Mouse (Mus musculus) spleen, embryonic (tissue): Measurements from ENCODE around the gene Setdb1.

ENCODE experiments used
- CTCF ChIA-PET: fragments of 350-600 bp; sonication (Branson Sonifier 250); formaldehyde crosslinking; loops from one replicate; lab custom pipeline; 2022; lab: Charles Lee

The Setdb1 gene

DNA sequence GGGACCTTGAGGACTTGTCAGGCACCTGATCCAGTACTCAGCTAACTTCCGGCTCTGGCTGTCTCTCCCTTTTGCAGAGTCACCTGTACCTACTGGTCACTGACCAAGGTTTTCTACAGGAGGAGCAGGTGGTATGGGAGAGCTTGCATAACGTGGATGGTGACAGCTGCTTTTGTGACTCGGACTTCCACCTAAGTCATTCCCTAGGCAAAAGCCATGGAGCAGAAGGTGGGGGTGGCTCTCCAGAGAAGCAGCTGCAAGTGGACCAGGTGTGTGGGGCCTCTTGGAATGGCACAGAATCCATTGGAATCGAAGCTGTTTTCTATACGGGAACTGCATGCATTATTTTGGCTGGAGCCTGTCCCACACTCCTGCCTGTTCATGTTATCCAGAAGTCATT is 62.3 kb downstream of the Setdb1 start:
- CTCF ChIA-PET: no interaction called here

DNA sequence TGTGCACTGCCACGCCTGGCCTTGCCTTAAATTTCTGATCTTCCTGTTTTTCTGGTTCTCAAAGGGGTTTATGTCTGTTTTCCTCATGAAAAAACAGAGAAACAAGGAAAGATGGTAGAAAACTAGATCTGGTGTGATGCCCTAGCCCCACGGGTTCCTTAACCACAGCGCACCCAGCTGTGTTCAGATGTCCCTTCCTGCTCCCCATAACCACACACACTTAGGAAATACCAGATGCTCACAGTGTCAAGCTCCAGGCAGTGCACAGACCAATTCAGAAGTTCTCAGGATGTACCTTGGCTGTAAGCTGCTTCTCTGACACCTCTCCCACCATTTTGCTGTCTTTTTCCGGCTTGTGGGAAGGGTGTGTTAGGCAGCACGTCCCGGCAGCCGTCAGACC is 62.7 kb downstream of the Setdb1 start:
- CTCF ChIA-PET: no interaction called here

DNA sequence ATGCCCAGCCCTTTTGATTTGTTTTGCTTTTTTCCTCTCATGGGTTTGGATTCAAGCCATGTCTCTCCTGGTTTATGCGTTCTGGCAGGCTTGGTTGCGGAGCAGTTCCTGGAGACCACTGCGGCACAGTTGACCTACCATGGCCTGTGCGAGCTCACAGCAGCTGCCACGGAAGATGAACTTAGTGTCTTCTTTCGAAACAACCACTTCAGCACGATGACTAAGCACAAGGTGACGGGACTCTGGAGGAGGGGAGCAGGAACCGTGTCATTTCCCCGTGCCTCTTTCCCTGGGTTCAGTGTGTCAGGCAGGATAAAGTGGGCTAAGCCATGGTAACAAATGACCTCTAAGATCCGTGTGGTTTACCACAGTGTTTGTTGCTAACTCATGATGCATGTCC is 63.5 kb downstream of the Setdb1 start:
- CTCF ChIA-PET: no interaction called here

GRCm38 (mm10) chr3:95292899-95293298 is 64.1 kb downstream of the Setdb1 start:
- CTCF ChIA-PET: interaction anchor here (0.6 kb wide), 1 partner anchor 823 kb away, joined by 3 read pairs; no protein-coding TSS in a partner anchor

DNA sequence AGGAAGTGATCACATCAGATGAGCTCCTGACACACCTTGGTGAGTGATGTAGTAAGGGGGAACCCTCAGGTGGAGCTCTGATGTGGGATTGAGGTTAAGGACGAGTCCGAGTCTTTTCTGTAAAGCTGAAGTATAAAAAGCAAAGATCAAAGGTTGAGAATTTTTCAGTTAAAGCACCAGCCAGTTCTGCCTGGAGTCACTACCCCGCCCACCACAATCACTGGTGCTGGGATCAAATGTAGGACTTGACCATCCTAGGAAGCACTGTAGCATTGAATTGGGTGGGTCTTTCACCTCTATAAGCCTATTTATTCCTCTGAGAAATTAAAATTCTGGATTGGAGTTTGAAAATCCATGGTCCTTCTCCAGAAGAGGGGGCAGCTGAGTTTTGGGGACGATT is 66.0 kb downstream of the Setdb1 start:
- CTCF ChIA-PET: no interaction called here

- CTCF ChIA-PET: no interaction called here
Measured at GRCm38 (mm10) chr3:95290156-95290555, 66.8 kb downstream of the Setdb1 start.

DNA sequence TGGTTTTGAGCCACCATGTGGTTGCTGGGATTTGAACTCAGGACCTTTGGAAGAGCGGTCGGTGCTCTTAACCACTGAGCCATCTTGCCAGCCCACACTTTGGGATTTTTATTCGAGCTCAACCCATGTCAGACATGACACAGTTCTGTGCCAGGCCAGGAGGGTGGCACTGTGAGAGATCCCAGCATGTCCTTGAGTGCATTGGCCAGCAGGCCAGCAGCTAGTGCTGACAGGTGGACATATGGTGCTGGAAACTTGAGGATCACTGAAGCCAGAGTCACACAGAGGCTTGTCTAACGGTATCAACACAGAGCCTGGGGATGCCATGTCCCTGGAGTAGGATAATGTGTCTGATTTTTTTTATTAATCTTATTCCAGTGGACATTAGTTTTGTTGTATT is 67.6 kb downstream of the Setdb1 start:
- CTCF ChIA-PET: interaction anchor here (0.6 kb wide), 1 partner anchor 27 kb away, joined by 6 read pairs; no protein-coding TSS in a partner anchor

DNA sequence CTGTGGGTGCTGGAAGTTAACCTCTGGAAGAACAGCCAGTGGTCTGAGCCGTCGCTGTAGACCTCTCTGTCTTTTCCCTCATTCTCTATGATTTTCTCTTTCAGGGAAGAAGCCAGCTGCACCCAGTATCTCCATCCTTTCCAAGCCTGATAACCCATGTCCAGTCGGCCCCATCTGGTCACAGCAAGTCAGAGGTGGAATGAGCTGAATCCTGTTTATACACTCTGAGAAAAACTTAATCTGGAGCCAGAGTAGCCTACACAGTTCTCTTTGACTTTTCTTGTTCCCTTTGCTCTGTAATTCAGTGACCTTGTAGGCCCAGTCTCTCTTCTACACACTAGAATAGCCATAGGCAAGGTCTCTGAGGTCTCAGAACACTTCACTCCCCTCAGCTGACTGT is 69.5 kb downstream of the Setdb1 start:
- CTCF ChIA-PET: no interaction called here

DNA sequence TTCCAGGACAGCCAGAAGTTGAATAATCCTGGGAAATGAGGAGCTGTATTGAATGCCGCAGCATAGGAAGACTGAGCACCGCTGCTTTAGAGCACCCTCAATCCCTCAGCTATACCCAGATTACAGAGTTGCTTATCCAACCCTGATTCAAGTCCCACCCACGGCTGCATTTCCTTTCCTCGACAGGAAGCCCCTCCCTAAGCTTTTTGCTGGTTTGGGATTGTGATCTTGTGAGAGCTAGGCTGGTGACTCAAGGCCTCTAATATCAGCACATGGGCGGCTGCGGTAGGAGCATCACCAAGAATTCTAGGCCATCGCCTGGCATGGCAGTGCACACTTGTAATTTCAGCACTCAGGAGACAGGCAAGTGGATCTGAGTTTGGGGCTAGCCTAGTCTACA is 70.5 kb downstream of the Setdb1 start:
- CTCF ChIA-PET: interaction anchor here (0.6 kb wide), 1 partner anchor 151 kb away, joined by 9 read pairs; no protein-coding TSS in a partner anchor

DNA sequence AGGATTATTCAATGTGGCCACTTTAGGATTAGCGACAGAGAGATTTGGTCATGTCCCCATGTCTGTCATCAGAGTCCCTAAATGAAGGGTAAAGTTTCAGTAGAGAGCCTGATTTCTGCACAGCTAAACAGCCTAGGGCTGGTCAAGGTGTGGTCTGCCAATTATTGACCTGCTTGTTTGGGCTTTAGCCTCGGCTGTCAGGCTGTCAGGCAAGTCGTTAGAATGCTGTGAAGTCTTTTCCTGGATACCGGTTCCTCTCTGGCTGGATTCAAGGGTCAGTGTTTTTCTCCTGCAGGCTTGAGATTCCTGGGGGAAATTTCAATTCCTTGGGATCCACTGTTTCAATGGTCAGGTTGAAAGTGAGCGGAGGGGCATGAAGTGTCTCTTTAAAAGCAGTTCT is 71.0 kb downstream of the Setdb1 start:
- CTCF ChIA-PET: no interaction called here

DNA sequence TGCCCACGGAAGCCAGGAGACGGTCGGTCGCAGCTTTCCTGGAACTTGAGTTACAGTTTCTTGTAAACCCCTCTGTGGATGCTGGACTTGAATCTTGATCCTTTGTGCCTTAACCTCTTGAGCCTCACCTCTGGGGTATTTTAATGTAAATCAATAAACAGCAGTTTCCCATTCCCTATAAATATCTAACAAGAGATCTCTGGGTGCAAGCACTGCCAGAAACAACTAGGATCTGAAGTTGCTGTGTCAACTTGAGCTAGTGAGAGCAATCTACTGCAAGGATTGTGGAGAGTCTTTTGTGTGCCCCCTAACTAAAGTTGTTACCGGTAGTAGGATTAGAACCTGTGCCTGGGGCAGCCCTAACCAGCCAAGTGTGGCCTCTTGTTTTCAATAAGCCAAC is 71.6 kb downstream of the Setdb1 start:
- CTCF ChIA-PET: no interaction called here

DNA sequence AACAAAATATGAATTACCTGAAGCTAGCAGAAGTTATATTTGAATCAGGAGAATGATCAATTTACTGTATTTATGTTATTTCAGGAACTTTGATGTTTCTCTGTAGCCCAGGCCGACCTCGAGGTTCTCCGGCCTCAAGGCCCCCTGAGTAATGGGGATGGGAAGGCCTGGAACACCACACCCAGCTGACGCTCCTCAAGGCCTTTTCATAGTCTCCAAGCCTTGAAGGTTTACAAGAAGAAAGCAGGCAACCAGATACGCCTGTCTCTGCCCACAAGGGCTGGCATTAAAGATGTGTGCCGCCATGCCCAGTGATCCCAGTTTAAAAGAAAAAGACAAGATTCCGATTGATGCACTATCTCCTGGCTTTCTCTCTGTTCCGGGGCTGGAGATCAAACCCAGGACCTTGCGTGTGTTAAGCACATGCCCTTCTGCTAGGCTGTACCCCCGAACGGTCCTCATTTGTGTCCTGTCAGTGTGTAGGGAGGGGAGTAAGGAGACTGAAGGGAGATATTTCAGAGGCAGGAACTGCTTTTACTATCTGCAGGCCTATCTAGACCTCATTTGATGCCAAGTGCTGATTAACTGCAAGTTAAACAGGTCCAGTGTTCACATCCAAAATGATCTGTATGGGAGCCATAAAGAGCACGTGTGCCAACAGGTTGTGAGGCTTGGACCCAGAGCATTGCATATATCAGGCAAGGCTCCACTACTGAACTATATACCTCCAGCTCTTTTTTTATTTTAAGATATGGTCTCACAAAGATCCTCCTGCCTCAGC is 72.3 kb downstream of the Setdb1 start:
- CTCF ChIA-PET: interaction anchor here (0.7 kb wide), 1 partner anchor 77 kb away, joined by 3 read pairs; no protein-coding TSS in a partner anchor

DNA sequence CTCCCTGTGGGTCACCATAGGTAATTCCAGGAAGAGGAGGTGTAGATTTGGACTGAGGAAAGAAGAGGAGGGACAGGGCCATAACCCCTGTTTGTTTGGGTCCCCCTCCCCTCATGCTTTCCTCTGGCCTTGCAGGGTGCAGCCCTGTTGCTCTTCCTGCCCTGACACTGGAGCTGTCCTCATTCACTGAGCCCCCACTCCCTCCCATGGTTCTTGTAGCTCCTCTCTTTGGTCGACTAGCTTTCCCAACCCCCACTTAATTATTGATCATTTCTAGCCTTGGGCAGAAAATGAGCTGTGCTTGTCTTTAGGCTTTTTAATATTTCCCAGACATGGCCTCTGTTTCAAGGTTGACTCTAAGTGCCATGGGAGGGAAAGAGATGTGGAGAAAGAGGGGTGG is 72.9 kb downstream of the Setdb1 start:
- CTCF ChIA-PET: interaction anchor here (0.7 kb wide), 1 partner anchor 76 kb away, joined by 3 read pairs; no protein-coding TSS in a partner anchor

DNA sequence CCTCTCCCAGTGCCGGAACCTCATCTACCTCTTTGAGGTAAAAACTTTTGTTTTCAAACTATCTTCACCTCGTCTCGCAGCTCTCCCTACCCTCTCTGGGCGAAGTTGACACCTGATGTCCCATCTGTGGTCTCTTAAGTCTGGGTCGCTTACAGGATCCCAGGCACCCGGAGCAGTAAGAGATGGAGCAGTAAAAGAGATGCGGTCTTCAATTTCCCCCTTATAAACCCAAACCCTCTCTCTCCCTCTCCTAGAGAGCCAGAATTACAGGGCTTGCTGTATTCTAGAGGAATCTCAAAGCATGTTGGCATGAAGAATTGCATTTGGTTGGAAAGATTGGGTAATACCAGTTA is 73.4 kb downstream of the Setdb1 start:
- CTCF ChIA-PET: no interaction called here

GRCm38 (mm10) chr3:95282865-95283588 is 74.0 kb downstream of the Setdb1 start:
- CTCF ChIA-PET: no interaction called here

- CTCF ChIA-PET: no interaction called here
Measured at GRCm38 (mm10) chr3:95282381-95282864, 74.6 kb downstream of the Setdb1 start.

GRCm38 (mm10) chr3:95281216-95282126 is 75.5 kb downstream of the Setdb1 start, which contains the start of the genes Mindy1 and Prune1:
TSS of gene Mindy1 (plus strand) at chr3:95281345.
TSS of gene Prune1 (minus strand) at chr3:95282076.
- CTCF ChIA-PET: no interaction called here

DNA sequence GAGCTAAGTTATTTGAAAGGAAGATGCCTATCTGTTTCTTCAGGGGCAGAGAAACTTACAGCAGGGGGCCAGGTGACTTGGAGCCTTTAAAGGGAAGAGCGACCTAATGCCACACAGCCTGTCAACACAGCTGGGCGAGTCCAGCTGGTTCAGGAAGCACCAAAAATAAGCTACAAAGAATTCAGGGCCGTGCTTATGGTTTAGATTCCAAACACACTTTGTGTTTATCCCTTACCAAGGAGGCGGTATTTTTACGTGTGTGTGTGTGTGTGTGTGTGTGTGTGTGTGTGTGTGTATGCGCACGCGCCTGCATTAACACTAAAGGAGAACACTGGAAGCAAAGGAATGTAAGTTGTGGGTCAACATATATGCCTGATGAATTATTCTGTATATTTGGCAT is 76.3 kb downstream of the Setdb1 start:
- CTCF ChIA-PET: no interaction called here

- CTCF ChIA-PET: no interaction called here
Measured at GRCm38 (mm10) chr3:95277149-95277551, 79.9 kb downstream of the Setdb1 start.

DNA sequence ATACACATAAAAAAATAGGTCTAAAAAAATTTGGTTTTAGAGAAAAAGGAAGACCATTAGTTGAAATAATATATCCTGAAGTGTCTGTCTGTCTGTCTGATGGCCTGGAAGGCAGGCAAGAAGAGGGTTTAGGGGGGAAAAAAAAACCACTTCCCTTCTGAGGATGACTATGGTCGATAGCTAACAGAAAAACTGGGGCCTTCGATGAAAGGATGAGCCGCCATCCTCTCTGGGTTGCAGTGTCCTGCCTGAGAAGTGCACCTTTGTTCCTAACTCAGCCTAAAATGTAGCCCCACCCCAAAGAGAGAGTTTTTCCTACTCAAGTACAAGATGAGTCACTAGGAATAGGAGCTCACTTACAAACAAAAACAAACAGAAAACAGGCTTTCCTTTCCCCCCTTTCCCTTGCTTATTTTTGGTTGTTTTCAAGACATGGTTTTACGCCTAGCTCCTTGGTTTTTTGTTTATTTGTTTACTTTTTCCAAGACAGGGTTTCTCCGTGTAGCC is 80.5 kb downstream of the Setdb1 start:
- CTCF ChIA-PET: no interaction called here

DNA sequence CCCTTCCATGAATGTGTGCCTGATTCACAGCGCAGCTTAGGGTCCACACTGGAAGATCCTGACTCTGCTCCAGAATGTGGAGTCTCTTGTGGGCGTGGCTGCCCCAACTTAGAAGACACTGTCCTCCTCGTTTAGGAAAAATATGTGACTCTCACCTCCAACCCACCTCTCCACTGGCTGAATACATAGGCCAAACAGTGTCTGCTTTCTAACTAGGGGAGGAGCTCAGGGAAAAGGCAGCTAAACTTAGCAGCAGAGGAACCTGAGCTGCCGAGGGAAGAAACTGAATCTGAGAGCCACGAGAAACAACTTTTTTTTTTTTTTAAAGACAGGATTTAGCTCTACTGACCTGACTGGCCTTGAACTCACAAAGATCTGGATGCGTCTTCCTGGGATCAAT is 81.8 kb downstream of the Setdb1 start:
- CTCF ChIA-PET: interaction anchor here (0.7 kb wide), 1 partner anchor 115 kb away, joined by 3 read pairs; no protein-coding TSS in a partner anchor
